Mouse (Mus musculus) embryo, embryonic 11 days (tissue): Measurements from ENCODE around the gene Syt13.

ENCODE experiments used
- DNase-seq: peaks from one replicate; pipeline ENCODE4 v3.0.0-alpha.2; 2015

Gene Syt13

GRCm38 (mm10) chr2:92967032-92967838, 52.3 kb downstream of the Syt13 start:
- DNase-seq: peak; percentile 23

GRCm38 (mm10) chr2:92967839-92968166, 52.9 kb downstream of the Syt13 start:
- no peak for DNase-seq

GRCm38 (mm10) chr2:92971069-92971468, 56.2 kb downstream of the Syt13 start:
- DNase-seq: no peak

- no peak for DNase-seq
Observed at GRCm38 (mm10) chr2:92971536-92971935, 56.6 kb downstream of the Syt13 start.

- DNase-seq: no peak
Observed at GRCm38 (mm10) chr2:92972071-92972470, 57.2 kb downstream of the Syt13 start.

GRCm38 (mm10) chr2:92973646-92974045, 58.7 kb downstream of the Syt13 start:
- no peak for DNase-seq

- DNase-seq: no peak
Observed at GRCm38 (mm10) chr2:92975031-92975790, 60.3 kb downstream of the Syt13 start.

GRCm38 (mm10) chr2:92980165-92980564, 65.3 kb downstream of the Syt13 start:
- DNase-seq: no peak

- no peak for DNase-seq
Observed at GRCm38 (mm10) chr2:92982591-92983272, 67.8 kb downstream of the Syt13 start.

GRCm38 (mm10) chr2:92983273-92983620, 68.3 kb downstream of the Syt13 start:
- no peak for DNase-seq

- no peak for DNase-seq
Observed at GRCm38 (mm10) chr2:92984321-92985108, 69.6 kb downstream of the Syt13 start.

- DNase-seq: no peak
Observed at GRCm38 (mm10) chr2:92985171-92985570, 70.3 kb downstream of the Syt13 start.

- DNase-seq: no peak
Observed at GRCm38 (mm10) chr2:92985600-92985999, 70.7 kb downstream of the Syt13 start.

- no peak for DNase-seq
Observed at GRCm38 (mm10) chr2:92987108-92987618, 72.3 kb downstream of the Syt13 start.

GRCm38 (mm10) chr2:92987901-92988631, 73.2 kb downstream of the Syt13 start:
- peak; percentile 77 for DNase-seq

- no peak for DNase-seq
Observed at GRCm38 (mm10) chr2:92989593-92989992, 74.7 kb downstream of the Syt13 start.

GRCm38 (mm10) chr2:92991976-92992375, 77.1 kb downstream of the Syt13 start:
- DNase-seq: no peak

GRCm38 (mm10) chr2:93005028-93005427, 90.1 kb downstream of the Syt13 start:
- peak; percentile 44 for DNase-seq
